Mouse (Mus musculus) ovary, postnatal 14 days (tissue): ENCODE measurements around the gene Nat8.
A peak's percentile ranks its signal among the peaks of the same experiment; 100 is the strongest.
"Not testable (repeated sequence)": the region's sequence is repeated elsewhere in the genome, so short reads cannot be mapped to it uniquely, and the experiment has no call there.

Experiments
- DNase-seq: peaks from one replicate; pipeline ENCODE4 v3.0.0; 2022; ENCODE audit warnings: low spot score

Nat8 gene

DNA sequence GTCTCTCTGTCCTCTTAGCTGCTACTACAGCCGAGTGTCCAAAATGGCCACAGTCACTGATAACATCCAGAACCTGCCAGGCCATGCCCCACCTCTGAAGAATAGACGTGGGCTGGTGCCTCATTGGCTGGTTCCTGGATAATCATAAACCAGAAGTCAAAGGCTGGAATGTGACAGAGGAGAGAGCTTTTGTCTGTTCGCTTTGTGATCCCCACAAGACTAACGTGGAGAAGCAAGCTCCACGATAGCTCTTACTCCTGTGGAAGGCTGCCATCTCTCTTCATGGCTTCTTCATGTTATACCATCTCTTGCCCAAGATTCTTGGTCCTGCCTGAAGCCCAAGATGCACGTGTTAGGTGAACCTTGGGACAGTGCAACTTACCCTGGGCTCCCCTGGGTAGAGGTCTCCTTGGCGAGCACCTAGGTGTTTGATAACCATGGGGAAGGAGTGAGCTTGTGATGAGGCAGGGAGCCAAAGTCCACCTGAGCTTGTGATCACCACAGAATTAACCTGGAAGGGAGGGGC, at the start of gene Nat8:
Gene Nat8 (minus strand): TSS at position 287 of the 526 bp plus-strand sequence.
- no peak for DNase-seq

DNA sequence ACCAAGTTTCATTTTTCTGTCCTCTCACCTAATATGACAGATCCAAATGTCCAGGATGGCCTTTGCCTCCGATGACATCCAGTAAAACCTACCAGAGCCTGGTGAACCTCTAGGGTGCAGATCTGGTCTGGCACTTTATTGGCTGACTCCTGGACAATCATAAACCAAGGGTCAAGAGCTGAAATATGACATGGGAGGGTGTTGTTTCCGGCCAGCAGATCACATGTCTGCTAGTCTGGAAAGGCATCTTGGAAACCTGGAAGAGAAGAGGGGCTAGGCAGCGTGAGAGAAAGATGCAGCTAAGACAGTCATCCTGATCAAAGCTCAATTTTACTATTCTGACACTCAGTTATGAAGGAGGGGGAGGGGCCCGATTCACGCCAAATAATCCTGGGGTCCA, 37.1 kb upstream of the Nat8 start, which contains the start of gene Nat8f2:
Gene Nat8f2 (minus strand): TSS at position 153 of the 400 bp plus-strand sequence.
- DNase-seq = not testable (repeated sequence)

DNA sequence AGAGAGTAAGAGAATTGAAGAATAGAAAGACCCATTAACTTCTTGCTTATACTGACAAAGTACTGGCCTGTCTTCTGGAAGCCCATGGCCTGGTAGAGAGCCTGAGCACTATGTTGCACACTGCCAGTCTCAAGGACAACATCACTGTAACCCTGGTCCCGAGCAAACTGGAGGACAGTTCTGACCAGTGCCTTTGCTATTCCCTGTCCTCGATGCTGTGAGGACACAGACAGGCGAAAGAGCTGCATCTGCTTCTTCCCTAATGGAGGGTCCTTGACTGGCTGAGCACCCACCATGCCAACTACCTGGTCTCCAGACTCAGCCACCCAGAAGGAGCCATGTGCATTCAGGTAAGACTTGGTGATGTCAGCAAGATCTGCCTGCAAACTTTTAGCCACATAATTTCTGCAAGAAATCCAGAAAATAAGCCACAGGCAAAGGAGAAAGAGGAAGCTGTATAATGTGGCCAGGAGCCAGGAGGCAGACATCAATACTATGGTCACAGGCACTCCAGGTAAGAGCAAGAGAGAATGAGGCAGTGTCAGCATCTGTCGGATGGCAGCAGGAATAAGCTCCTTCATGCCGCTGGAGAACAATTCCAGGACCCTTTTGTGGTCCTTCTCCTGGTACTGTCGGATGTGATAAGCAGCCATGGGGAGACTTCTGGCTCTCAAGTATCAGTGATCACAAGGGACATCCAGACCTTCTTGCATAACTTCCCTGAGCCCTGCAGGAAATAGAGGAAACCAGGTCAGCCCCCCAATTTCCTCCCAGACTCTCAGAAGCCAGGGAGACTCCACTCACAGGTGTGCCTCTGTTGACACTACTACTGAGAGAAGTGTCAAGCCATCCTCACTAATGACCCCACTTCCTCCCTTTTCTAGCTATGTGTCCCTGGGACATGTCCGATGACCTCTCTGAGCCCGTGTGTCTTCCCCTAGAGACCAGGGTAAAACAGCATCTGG, 36.1 kb upstream of the Nat8 start:
- DNase-seq = no peak

DNA sequence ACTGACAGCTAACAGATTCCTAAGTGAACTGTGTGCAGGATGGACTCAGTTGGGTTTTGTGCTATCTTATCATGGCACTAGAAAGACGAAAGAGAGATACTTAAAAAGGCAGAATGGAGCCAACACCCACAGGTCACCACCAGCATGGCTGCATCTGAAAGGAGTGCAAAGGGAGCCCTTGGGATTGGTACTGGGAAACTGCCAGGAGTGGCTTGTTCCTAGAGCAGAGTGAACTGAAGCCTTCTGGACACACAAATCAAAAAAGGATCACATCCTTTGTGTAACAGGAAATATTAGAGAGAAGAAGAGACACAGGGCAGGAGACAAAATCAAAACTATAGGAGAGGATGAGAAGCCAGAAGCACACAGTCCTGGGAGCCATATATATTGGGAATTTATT, 35.1 kb upstream of the Nat8 start:
- not testable (repeated sequence) for DNase-seq

DNA sequence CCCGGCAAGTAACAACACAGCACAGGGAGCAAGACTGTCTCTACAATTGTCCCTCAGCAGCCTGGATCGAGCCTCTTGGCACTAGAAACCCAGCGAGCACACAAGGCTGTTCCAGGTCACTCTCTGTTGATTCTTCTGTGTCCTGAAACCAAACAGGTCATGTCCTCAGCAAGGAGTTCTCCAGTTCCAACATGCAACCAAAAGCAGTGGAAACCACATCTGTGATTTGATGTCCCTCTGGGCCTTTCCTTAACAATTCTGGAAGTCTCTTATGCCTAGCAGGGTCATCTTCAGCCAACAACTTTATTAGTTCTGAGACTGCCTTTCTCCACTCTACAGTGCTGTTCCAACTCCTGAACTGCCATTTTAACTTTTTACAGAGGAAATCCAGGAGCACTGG, 34.3 kb upstream of the Nat8 start:
- not testable (repeated sequence) for DNase-seq

DNA sequence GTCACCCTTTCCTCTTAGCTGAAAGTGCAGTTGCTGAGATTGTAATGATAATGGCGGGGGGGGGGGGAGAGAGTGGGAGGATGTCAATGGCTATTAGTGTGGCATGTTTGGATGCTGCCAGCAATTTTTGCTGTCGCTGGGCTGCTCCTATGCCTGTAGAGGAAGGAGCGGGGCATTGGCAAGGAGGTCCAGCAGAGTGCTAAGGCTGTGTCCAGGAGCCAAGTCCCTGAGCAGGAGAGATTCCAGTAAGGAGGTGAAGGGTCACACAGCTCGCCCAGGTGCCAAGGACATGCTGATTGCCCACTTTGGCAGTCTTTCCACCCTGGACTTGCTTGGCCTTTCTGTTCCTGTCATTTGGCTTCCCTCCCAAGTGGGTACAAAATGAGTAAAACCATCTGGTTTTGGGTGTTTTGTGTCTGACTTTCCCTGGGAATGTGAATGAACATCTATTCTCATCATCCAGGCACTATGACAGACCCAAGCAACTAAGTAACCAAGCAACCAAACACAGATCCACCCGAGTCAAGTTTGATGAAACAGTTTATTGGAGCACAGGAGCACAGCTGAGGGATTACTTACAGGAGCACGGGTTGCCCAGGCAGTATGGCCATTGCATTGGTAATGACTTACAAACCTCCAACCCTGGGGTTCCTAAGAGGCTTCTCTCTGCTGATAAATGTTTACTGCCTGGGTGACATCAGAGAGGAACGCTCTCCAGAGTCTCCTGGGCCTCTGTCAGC, 33.2 kb upstream of the Nat8 start:
- not testable (repeated sequence) for DNase-seq

DNA sequence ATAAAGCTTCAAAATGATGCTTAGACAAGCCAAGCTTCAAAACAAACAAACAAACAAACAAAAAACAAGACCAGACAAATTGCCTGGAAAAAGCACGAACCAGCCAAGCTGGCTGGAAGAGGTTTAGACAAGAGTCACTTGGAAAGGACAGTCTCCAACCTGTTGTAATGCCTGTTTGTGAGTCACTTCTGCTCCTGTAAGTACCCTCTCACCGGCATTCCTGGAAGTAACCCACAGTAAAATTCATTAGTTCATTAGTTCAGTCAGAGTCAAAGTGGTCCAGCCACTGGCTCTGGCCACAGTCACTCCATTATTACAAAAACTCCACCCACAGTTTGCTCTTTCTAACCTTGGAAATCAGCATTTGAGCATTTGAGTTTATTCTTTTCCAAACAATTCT, 32.0 kb upstream of the Nat8 start:
- no peak for DNase-seq

DNA sequence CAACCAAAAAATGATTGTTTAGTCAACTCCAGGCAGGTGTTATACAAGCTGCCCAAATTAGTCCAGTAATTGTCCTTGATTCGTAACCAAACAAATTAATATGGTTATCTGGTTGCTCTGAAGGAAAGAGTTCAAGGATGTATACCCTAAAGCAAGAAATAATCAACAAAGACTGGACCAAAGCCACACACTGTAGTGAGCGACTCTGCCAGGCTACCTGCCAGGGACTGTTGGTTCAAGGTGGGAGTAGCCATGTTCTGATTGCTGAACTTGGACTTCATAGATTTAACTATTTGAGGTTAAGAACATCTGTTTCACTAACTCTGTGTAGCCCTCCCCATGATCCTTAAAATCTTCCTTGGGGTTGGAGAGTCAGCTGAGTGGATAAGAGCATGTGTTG, 31.3 kb upstream of the Nat8 start:
- no peak for DNase-seq

DNA sequence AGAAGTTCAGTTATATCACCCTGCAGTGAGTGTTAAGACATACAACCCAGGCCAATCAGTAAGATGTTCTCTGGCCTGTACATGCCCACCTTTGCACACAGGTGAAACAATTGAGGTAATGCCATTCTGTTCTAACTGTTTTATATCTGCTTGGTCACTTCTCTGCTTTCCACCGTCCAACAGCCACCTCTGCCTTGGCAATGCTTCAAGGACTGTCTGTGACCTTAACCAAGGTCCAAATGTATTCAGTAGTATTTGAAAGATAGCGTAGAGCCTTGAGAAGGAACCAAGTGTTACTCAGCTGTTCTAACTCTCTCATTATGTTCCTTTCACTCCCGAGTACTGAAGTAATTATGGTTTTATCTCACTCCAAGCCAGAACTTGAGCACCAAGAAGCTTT, 30.7 kb upstream of the Nat8 start:
- no peak for DNase-seq

DNA sequence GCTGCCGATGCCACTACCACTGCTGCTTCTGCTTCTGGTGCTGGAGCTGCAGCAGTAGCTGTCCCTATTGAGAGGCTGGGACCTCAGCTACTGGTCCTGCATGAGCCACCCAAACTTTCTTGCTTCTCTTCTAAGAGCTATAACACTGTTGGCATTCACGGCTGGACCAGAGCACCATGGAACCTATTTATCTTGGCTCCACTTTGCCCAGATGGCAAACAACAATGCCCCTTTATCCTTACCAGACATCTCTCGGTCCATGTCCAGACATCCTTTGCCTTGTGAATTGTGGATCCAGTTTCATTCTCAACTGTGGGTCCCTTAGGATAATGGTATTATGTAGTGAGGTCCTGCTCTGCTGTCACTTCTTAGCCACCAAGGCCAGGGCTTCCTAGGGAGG, 29.4 kb upstream of the Nat8 start:
- DNase-seq = no peak

DNA sequence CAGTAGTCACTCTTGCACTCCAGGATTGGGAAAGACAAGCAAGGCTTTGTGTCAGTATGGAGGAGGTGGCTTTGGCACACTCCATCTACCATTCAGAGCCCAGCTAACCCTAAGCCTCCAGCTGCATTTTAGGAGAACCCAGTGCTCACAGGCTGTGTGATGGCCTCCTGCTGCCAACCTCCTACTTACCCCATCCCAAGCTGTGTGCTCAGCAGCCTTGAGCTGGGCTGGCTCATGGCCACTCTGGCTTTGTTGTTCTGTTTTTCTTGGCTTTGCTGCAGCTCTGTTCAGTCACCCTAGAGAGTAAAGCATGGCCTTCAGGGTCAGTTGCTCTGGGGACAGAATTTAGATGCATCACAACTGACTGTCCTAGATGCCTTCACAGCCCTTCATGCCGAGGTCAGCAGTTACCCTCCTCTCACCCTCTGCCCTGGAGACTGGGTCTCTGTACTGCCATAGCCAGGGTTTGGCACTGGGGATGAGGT, 24.4 kb upstream of the Nat8 start:
- peak; percentile 34 for DNase-seq

DNA sequence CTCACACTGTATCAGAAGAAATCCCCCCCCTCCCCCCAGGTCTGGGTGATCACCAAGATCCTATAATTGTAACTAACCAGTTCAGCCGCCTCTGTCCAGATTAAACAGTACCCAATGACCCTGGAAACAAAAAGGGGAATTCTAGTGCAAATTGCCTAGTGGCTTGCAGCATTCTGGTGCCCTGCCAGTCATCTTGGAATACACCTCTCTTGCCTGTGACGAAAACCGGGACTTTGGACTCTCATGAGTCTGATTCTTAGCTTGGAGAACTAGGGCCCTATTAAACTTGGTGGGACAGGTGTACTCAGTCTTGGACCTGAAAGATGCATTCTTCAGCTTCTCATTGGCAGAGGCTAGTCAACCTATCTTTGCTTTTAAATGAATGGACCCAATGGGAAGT, 21.6 kb upstream of the Nat8 start:
- no peak for DNase-seq

DNA sequence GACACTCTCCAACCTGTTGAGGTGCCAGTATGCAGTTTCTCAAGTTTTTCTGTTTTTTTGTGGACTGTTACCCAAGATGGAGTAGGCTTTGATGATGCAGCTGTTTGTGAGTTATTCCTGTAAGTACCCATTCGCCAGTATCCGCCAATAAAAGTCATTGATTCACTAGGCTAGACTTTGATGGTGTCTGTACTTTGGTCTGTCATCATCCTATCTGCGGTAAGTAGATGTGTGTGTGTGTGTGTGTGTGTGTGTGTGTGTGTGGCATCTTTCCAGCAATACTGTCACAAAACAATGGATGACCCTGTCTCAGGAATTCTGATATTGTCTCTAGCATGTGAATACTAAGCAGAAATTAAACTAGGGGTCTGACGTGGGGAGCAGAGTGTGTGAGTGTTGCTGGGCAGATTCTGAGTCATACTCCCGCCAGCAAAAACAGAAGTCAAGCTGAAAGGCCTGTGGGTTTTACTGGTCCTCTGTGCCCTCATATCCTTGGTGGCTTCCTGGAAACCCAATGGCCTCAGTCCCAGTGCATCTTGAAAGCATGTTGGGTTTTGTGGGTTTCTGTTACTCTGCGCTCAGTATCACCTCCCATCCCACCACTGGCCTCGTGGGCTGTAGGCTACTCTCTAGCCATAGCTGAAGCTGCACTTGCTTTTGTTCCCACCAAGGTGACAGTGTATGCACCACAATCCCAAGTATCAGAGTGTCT, 19.3 kb upstream of the Nat8 start:
- DNase-seq = no peak

DNA sequence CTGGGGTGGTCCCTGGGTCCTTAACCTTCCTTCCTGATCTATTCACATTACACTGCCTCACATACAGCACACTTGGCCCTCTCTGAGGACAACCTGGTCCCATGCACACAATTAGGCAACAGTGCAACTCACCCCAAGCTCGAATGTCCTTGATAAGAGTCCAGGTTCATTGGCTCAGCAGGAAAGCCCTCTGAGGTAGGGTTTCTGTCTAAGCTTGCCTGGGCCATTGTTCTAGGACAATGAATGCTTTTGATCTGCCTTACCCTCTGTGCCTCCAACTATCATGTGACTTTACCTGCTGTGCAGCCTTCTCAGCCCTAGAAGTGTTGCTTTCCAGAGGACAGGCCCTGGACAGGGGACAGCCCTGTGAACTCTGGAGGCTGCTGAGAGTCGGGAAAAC, 17.4 kb upstream of the Nat8 start:
- DNase-seq = no peak

DNA sequence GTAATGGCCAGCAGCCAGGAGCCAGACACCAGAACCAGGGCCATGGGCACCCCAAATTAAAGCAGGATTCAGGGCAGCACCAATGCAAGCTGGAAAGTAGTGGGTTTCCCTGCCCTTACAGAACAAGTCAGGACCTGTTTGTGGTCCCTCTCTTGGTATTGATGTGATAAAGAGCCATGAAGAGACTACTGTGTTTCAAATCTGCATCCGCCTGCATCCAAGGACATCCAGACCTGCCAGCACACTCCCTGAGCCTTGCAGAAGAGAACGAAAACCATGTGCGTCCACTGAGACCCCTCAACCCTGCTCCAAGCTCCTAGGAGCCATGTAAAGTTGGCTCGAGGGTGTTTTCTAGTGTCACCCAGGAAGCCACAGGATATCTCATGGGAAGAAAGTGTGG, 16.3 kb upstream of the Nat8 start:
- no peak for DNase-seq

DNA sequence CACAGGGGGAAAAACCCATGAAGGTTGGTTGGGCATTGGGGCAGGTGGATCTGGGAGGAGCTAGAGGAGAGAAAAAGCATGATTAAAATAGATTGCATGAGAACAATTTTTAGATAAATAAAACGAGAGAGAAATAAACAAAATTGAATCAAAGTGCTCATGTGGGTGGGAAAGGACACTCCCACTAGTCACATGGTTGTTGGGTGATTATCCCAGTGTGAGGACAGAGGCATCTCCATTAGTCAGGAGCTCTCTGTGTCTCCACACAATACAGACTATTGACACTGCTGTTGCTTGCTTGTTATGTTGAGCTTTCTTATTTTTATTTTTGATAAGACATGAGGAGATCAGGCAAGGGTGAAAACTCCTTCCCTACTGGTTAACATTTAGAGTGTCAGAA, 15.0 kb upstream of the Nat8 start:
- DNase-seq = no peak

DNA sequence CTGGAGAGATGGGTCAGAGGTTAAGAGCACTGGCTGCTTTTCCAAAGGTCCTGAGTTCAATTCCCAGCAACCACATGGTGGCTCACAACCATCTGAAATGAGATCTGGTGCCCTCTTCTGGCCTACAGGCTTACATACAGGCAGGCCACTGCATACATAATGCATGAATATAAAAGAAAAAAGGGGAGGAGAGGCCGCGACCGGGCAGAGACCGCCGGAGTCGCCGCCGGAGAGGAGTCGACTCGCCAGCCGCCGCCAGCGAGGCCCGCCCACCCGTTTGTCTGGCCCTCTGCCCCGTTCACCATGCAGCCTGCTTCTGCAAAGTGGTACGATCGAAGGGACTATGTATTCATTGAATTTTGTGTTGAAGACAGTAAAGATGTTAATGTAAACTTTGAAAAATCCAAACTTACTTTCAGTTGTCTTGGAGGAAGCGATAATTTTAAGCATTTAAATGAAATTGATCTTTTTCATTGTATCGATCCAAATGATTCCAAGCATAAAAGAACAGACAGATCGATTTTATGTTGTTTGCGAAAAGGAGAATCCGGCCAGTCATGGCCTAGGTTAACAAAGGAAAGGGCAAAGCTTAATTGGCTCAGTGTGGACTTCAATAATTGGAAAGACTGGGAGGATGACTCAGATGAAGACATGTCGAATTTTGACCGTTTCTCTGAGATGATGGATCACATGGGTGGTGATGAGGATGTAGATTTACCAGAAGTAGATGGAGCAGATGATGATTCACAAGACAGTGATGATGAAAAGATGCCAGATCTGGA, 12.0 kb upstream of the Nat8 start:
- DNase-seq = not testable (repeated sequence)

DNA sequence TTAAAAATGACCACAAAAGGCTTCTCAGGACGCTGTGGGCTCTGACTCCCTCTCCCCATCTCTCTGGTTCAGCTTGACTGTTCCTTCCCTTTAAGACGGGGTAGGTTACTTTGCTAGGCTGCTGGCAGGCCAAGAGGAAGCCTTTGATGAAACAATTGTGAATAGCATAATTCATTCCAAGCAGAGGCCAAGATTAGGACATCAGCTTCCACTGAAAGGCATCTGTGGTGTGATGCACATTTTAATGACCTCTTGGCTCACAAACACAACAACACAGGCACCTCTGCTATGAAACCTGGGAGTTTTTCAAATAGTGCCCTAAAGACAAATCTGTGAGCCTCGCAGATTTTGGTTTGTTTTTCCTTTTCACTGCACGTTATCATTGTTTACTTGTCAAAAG, 8.1 kb upstream of the Nat8 start:
- no peak for DNase-seq

DNA sequence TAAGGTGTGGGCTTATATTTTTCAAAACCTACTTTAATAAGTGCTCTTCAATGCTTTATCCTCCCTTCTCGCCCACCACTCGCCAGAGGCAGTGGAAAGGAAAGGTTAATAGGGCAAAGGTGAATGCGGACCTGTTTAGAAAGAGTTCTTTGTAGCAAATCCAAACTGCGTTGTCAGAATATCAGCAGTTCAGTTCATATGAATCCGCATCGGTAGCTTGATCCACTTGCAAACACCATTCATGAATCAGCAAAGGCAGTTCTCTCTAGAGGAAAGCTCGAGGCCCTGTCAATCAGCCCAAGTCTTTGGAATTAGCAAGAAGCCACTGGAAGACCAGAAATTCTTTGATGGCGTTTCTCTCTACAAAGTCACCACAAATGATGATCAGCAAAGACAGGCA, 6.8 kb upstream of the Nat8 start:
- no peak for DNase-seq

DNA sequence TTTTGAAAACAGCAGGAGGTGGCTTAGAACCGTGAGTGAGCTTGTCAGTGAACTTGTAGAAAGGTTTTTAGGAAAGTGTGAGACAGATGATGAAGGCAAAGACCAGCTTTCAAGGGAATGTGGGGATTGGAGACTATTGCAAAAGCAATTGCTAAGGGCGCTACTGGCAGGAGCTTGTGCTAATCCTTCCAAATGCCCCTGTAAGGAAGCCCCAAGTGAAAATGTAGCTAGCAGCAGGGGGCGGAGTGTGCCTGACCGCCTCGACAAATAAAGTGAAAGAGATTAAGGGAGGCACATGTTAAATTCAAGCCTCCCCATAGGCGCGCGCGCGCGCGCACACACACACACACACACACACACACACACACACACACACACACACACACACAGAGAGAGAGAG, 5.4 kb upstream of the Nat8 start:
- peak; percentile 18 for DNase-seq

DNA sequence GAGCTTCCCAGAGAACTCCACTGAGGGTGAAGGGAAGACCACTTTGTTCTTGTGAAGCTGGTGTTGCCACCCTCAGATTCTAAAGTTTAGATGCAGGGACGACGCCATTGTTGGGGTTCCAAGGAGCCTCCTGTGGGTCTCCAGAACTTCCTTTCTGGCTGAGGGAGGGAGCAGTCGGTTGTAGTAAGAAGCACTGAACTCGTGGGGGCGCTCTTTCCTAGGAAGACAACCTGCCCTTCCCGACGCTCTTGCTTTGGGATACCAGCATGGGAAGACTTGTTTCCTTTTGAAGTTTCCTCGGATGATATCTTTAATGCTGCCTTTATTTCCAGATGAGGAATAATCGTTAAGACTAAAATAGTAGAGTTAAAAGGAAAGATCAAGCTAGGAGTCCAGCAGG, 4.9 kb upstream of the Nat8 start:
- DNase-seq = peak; percentile 68
